Mouse (Mus musculus): ENCODE measurements around the gene Cdc37.

Cdc37 gene

GRCm38 (mm10) chr9:21097793-21098192 lies 52.0 kb downstream of the Cdc37 start:
- no peak for DNase-seq (ENCODE audit: low read depth, low spot score)

DNA sequence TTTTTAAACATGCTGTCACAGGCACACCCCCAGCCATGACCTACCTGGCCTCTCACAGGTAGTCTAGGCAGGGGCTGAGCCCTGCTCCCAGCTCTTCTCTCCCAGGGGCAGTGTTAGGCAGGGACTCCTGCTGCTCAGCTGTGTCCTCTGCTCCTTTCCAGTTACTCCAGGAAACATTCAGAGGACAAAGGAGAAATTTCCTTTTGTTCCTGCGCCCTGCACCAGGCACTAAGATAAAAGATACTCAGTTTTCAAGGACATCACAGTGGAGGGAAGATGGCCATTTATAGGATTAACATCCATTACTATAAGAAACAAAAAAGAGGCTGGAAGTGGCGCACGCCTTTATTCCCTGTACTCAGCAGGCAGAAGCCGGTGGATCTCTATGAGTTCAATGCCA lies 53.8 kb downstream of the Cdc37 start:
- peak; percentile 92 for DNase-seq (ENCODE audit: low read depth, low spot score)

DNA sequence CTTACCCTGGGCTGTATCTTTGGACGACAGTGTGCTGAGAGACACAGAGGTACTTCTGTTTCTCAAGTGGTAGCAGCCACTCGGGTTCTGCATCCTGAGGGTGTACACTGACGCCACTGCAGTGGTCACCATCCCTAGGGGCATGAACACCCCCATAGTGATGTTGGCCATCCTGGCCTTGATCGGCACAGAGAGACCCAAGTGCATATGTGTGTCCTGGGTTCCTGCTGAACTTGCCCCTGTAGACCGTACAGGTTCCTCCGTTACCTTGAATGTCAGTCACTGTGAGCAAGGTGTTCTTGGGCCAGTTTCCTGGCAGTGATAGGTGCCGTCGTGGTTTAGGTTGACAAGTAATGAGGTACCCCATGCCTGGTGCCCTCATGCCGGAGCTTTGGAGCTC lies 56.4 kb downstream of the Cdc37 start:
- no peak for DNase-seq (ENCODE audit: low read depth, low spot score)

GRCm38 (mm10) chr9:21091707-21092320 lies 58.0 kb downstream of the Cdc37 start, which contains the start of the genes Gm38431 and Raver1:
Gm38431 (minus strand) TSS chr9:21091997.
Raver1 (minus strand) TSS chr9:21092008.
- DNase-seq (ENCODE audit: low read depth, low spot score) = peak; percentile 99

DNA sequence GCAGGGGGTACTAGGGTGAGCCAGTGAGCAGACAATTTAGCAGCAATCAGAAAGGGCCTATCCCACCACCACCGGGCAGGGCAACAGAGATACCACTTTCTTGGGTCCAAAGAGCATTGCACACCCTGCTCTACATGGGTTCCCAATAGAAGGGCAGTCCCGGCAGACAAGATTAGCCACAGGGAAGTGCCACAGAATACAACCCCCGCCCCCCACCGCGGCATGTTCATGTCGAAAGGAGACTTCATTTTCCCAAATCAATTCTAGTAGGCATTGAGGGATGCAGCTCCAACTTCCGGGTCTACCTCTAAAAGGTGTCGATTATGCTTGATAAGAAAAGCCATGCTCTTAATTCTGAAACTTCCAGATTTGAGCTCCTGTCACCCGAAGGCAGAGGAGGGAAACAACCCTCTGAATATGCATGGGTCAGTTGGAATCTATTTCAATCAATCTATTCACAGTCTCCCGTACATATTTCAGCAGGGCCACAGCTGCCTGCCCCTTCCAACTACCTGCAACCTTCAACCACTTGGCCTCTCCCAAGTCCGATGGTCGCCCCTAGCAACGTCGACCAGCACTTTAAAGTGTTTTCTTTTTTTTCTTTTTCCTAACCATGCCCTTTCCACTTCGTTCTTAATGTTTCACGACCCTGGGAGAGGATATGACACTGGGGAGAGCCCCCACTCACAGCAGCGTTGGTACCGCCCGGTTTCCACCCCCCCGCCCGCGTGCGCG lies 58.6 kb downstream of the Cdc37 start:
- no peak for DNase-seq (ENCODE audit: low read depth, low spot score)

DNA sequence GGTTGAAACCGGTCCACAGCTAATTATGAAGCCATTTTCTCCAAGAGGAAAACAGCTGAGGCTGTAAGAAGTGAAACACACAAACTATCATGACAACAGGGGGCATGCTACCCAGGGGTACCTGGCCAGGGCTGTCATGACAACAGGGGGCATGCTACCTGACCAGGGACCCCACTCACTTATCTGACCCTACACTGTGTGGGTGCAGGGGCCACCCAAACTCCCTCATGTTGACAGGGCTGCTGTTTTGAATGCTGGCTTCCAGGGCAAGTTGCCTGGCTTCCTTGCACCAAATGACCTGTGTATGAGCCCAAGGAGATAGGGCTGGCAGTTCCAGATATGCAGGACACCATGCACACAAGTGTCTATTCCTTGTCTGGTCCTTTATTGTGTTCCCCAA lies 59.2 kb downstream of the Cdc37 start:
- DNase-seq (ENCODE audit: low read depth, low spot score) = no peak

GRCm38 (mm10) chr9:21083324-21083723 lies 66.5 kb downstream of the Cdc37 start:
- DNase-seq (ENCODE audit: low read depth, low spot score) = no peak

All from R1 (cell line).